Mouse (Mus musculus) adrenal gland, postnatal 4 days (tissue): ENCODE measurements around the gene Pla2g12b. TPM values are rescaled to one million over a fixed set of nuclear protein-coding genes. Genes with fewer than 3 reads are reported as not detected.
"Not testable (repeated sequence)": the region's sequence is repeated elsewhere in the genome, so short reads cannot be mapped to it uniquely, and the experiment has no call there.

Experiments
- DNase-seq, 2 experiments: peaks; one replicate each; pipeline ENCODE4 v3.0.0; 2021 to 2022; ENCODE audit warnings: low spot score in 2 of 2, mixed read lengths in 2 of 2
- long read RNA-seq, 2 experiments: library from polyadenylated mRNA; stranded (forward); transcript quantifications; one replicate each; pipeline ENCODE4 v2.0.0; 2021
- total RNA-seq, 2 experiments: library from RNA; stranded (reverse); gene quantifications; 2 replicates each; pipeline ENCODE4 v1.2.3; 2021

Pla2g12b gene
- total RNA-seq, result 1 to 10 TPM in 1 of 2 experiments, not detected in 1; 6.6 TPM
- long read RNA-seq, experiment 1, transcript Pla2g12b-201 (4 exons, 1,091 nt), result major isoform, 5 of 10 reads
- long read RNA-seq, experiment 1, partial matches to known transcripts, result 1 of 10 reads
- long read RNA-seq, experiment 1, other reads (novel, unspliced or antisense), result 4 of 10 reads
- long read RNA-seq, experiment 2, partial matches to known transcripts, result 0 of 1 reads
- long read RNA-seq, experiment 2, other reads (novel, unspliced or antisense), result 0 of 1 reads

DNA sequence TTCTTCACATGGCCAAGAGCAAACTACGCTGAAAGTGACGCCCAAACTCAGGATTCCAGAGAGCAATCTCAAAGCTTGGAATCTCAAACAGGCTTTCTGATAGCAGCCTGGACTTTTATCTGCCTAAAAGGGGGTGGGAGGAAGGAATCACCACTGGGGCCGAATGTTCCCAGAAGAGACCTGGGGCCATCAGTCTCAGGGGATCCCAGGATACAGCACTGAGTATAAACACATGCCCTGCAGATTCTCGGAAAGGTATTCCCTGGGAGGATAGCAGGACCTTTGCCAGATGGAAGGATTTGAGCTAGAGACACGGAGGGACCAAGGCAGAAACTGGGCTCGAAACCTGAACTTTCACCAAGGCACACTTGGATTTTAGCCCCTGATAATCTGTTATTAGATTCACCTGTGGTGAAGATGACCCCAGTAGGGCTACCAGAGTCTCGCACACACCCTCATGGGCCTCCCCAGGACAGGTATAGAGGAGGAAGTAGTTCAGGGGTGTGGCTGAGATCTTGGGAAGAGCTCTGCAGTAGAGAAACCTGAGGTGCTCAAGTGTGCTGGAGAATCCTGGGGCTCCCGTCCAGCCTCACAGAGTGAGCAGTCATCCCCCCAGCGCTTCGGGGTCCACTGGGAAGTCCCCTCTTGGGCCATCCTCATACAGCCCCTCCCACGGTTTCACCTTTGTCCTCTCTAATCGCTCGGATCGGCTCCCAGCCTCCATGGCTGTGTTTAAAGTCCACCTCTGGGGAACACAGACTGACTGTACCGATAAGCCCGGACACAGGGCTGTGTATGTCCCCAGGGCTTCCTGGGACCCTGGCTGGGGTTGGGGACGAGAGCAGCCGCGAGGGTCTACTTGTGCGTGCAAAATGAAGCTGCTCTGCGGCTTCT lies at the start of gene Pla2g12b:
Gene Pla2g12b (plus strand): TSS at position 762 of the 894 bp plus-strand sequence.
- DNase-seq, result no peak

GRCm38 (mm10) chr10:59354120-59354519 lies 49.3 kb upstream of the Pla2g12b start:
- no peak for DNase-seq

GRCm38 (mm10) chr10:59355020-59355419 lies 48.4 kb upstream of the Pla2g12b start:
- no peak for DNase-seq

GRCm38 (mm10) chr10:59358744-59359143 lies 44.7 kb upstream of the Pla2g12b start:
- DNase-seq, result no peak

DNA sequence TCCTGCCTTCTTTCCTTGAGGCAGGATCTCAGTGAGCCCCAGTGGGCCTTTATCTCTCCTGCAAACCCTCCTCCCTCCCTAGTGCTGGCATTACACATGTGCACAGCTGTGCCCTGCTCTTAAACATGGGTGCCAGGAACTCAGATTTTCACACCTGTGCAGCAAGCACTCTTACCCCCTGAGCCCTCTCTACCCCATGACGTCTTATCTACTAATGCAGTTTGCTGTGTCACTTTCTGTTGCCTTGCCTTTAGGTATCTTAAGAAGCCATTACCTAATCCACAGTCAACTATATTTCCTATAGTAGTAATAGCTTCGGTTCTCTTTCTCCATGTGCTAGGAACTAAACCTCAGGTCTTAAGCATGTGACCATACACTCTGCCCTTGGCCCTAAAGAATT lies 40.3 kb upstream of the Pla2g12b start:
- DNase-seq, result no peak

GRCm38 (mm10) chr10:59364551-59364950 lies 38.9 kb upstream of the Pla2g12b start:
- DNase-seq, result no peak

DNA sequence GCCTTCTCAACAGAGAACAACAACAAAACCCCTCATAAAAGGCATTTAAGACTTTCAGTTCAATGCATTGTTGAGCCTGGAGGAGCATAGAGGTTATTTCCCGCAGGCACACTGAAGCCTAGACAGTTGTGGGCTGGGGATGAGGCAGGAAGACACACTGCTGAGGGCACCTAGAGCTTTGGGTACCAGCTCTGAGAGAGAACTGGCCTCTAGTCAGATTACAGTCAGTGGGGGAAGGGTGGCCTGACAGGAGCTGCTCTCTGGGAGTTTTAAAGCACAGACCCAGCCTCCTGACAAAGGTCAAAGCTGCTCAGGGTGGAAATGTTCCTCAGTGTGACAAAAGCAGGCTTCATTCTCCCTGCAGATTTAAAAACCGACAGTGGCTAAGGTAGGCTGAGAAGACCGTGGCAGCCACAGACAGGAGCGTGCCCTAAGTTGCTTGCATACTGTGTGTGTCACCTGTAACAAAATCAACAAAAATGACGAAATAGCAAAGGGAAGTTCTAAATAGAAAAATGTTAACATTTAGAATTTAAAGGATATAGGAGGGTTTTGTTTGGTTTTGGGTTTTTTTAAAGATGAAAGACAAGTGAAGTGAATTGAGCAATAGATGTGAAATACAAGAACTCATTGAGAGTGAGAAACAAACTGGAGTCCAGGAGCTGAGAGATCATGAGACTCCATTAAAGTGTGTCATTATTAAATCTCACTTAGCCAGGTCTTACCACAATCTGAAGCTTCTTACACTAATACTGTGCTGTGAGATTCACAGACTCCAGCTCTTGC lies 37.5 kb upstream of the Pla2g12b start:
- DNase-seq, result no peak

GRCm38 (mm10) chr10:59366746-59367145 lies 36.7 kb upstream of the Pla2g12b start:
- no peak for DNase-seq

- no peak for DNase-seq
These were observed 36.3 kb upstream of the Pla2g12b start for GRCm38 (mm10) chr10:59367206-59367605.

GRCm38 (mm10) chr10:59368729-59369128 lies 34.7 kb upstream of the Pla2g12b start:
- DNase-seq, result no peak

DNA sequence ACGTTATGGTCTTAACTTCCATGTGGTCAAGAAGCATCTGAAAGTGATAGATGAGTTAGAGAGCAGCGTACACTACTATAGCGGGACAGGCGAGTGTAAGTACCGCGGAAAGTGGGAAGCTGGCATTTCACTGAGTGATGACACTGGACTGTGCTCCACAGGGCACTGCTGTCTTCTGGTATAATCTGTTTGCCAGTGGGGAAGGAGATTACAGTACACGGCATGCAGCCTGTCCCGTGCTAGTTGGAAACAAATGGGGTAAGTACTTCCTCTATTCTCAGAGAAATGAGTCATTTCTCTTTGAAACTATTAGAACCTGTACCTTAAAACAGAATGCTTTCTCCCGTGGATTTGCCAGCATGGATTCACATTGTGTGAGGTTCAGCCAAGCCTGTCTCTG lies 34.0 kb upstream of the Pla2g12b start:
- DNase-seq, result no peak

DNA sequence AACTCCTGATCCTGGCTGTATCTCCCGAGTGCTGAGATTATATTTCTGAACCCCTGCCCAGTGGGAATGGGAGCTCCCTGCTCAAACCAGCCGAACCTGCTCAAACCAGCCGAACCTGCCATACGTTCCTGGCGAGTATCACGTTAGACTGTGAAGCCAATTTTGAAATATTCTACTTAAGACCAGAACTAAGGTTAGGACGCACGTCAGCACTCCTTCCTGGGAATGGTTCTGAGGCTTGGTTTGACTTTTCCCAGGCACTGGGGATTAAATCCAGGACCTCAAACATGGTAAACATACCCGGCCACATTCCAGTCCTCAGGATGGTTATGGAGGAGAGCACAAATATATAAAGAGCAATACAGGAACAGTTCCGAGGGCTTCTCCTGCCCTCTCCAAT lies 25.6 kb upstream of the Pla2g12b start:
- no peak for DNase-seq

DNA sequence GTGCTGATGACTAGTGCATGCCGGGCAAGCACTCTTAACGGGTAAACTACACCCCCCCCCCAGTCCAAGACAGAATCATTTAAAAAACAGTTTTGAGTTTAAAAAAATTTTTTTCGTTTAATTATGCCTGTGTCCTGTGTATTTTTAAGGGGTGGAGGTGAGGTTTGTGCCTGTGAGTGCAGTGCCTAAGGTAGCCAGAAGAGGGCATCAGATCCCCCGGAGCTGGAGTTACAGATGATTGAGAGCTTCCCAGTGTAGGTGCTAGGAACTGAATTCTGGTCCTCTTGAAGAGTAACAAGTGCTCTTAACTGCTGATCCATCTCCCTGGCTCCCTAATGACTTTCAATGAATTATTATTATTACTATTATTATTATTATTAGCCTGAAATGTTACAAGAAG lies 24.7 kb upstream of the Pla2g12b start:
- no peak for DNase-seq

DNA sequence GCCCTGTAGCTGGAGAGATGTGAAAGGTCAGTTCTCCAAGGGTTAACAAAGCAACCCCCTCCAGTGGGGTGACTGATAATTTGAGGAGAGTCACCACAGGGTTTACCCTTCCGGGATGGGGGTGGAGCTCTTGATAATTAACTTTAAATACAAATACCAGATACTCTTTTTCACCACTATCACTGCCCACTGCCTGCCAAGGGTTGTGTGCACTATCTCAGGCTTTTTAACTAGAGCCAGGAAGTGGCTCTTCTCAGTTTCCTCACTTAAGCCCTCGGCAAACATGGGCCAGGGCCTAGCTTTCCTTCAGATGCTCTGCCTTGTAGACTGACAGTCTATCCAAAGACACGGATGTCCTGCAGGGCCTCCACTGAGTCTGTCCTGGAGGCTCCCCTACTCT lies 23.5 kb upstream of the Pla2g12b start:
- DNase-seq, result no peak

GRCm38 (mm10) chr10:59380411-59380821 lies 23.0 kb upstream of the Pla2g12b start:
- DNase-seq, result no peak

GRCm38 (mm10) chr10:59381563-59381962 lies 21.9 kb upstream of the Pla2g12b start:
- DNase-seq, result not testable (repeated sequence)

DNA sequence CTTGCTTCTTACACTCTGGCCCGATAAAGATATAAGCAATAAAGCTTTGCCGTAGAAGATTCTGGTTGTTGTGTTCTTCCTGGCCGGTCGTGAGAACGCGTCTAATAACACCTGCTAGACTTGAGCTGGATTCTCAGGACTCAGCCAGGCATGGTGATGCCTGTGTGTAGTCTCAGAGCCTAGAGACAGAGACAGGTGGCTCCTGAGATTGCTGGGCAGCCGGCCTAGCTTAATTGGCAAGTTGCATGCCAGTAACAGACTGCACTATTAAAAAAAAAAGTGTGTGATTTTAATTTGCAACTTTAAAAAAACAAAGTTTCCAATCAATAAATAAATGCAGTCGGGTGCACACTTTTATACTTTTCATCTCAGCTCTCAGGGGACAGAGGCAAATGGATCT lies 16.5 kb upstream of the Pla2g12b start:
- no peak for DNase-seq

DNA sequence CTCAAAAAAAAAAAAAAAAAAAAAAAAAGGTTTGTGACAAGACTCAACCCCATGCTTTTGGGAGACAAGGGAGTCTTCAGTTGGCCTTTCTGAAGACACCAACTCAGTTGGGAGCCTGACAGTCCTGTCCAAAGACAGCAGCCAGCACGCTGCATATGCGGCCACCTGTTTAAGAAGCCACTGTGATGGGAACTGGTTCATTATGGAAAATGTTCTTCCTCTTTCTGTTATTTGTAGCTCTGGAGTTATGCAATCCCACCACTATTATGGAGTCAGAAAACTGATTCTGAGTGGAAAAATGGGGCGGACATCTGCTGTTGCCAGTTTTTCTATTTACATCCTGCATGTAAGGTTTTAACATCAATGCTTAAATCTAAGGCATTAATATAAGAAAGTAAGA lies 13.8 kb upstream of the Pla2g12b start:
- DNase-seq, result no peak

- DNase-seq, result no peak
These were observed 11.6 kb upstream of the Pla2g12b start for GRCm38 (mm10) chr10:59391907-59392306.

DNA sequence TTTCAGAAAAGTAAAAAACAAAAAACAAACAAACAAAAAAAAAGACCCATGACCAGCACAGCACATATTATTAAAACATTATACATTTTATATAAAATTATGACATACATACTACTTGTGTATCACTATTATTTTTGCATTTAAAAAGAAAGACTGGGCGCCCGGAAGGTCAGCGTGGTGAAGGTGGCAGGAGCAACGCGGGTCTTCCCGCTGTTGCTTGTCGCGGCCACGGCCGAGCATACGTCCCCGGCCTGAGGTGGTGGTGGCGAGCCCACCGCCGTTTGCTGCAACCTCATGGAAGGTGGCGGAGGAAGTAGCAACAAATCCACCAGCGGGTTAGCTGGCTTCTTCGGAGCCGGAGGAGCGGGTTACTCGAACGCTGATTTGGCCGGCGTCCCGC lies 8.0 kb upstream of the Pla2g12b start, which contains the start of gene Gm10273:
Gene Gm10273 (plus strand): TSS at position 172 of the 400 bp plus-strand sequence.
- DNase-seq, result not testable (repeated sequence)

DNA sequence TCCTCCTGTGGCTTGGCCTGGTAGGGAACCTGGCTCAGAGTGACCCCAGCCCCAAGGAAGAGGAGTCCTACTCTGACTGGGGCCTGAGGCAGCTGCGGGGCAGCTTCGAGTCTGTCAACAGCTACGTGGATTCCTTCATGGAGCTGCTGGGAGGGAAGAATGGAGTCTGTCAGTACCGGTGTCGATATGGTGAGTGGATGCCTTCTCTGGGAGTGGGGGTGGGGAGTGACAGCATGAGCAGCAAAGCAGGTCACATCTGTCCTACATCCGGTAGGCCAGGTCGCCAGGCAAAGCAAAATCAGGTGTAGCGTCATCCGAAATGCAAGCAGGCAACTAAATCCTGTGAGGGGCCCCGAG lies 311 bp downstream of the Pla2g12b start:
- no peak for DNase-seq

DNA sequence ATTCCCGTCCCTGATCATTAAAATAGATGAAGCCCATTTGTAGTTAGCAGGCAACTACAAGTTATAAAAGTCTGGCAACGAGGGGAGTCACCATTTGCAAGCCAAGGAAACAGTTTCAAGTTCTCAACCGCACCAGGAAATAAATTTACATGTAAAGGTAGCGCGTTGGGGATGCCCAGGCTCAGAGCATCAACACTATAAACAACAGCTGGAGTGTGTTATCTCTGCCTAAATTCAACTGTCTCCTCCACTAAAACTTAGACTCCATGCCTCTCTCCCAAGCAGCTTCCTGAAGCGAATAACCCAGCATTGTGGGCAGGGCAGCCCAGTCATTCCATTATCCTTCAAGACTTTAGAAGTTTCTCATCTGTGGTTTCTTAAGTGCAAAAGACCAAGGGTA lies 5.0 kb downstream of the Pla2g12b start:
- DNase-seq, result no peak
